Mouse (Mus musculus) gastrocnemius, adult 2 months (tissue): ENCODE measurements around the gene Mllt10. TPM values are rescaled to one million over a fixed set of nuclear protein-coding genes. Genes with fewer than 3 reads are reported as not detected.

ENCODE experiments used
- DNase-seq: peaks from one replicate; pipeline ENCODE4 v3.0.0; 2022
- H3K27ac ChIP-seq: fragments of 200-600 bp; 2 replicates; pipeline ENCODE4 v1.8.1; 2022; ENCODE audit warnings: mild to moderate bottlenecking
- H3K4me3 ChIP-seq: fragments of 200-600 bp; 2 replicates; pipeline ENCODE4 v1.8.1; 2022; ENCODE audit warnings: mild to moderate bottlenecking, moderate library complexity
- CTCF ChIP-seq: fragments of 200-600 bp; IDR thresholded peaks from 2 replicates; pipeline ENCODE4 v1.8.1; 2022; ENCODE audit warnings: antibody characterized with exemption, mild to moderate bottlenecking, moderate library complexity
- intact Hi-C: fragments of 180-260 bp; cut with DNase I; formaldehyde crosslinking; loops from one replicate; pipeline ENCODE4 v1.15.1; 2025
- total RNA-seq, 2 experiments: library from RNA; stranded (reverse); gene quantifications; 2 replicates each; pipeline ENCODE4 v1.2.3; 2021

Gene Mllt10
- total RNA-seq, 2 experiments from 2014 or later = 24.0 to 24.1 TPM

DNA sequence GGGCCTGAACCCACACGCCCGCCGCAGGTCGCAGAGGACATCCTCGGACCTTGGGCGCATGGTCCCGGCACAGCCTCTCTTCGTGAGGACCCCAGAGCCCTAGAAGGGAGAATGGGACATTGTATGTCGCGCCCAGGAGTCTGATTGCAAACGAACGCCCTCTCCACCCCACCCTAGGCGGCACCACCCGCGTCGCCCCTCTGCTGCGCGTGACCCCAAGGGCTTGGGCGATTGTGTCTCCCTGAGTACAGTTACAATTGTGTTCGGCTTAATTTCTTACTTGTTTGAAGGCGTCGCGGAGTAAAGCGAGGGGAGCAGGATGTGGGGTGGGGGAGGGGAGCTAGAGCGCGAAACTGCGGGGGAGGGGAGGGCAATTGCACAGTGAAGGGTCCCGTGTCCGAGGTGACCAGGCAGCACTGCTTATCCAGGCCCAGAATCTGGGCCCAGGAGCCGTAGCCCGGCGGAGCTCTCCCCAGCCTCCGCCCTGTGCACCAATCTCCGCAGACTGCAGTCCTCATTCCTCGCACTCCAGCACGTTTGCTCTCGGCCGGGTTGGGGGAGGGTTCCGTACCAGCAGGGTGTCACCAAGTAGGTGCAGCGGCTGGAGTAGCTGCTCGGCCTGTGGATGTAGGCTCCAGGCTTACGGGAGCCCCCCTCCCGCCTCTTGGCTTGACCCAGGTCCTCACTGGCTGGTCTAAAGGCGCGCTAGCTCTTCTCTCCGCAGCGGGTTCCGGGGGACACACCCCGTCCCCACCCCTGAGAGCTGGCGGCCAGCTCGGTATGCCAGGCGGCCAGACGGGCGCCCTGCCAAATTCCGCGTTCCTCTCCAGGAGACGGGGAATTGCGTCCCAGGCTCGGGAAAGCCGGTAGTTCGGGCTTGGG lies 26.7 kb upstream of the Mllt10 start:
- peak; percentile 92 for DNase-seq
- Histone ChIP-seq H3K27ac (peak overlapping the region; percentile 88), H3K4me3 (peak overlapping the region; percentile 91)
- TF ChIP-seq CTCF = no peak
- intact Hi-C loops = loop anchor here (5.0 to 10.0 kb wide), 6 partner anchors 39 to 1249 kb away; partner anchors contain the start of gene Spag6

DNA sequence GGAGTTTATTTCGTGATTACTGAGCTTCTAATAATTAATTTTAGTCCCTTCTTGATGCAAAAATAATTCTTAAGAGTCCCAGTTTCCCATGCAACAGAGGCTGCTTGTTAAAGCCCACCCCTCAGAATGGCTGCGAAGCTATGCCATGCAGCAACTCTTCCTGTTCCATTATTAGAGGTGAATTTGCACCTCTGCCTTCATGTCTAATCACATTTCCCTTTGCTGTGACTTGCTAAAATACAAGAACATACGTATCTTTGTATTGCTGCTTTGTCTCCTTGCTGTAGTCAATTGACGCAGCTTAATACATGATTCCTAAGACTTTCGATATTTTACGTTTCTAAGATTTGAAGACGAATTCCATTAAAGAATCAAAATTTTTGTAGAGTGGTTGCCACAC lies 25.4 kb upstream of the Mllt10 start:
- Histone ChIP-seq H3K27ac (no peak overlapping the region), H3K4me3 (no peak overlapping the region)
- no peak for DNase-seq
- intact Hi-C loops = loop anchor here (2.0 to 10.0 kb wide), 7 partner anchors 17 to 1248 kb away; partner anchors contain the start of gene Spag6
- TF ChIP-seq CTCF = no peak

DNA sequence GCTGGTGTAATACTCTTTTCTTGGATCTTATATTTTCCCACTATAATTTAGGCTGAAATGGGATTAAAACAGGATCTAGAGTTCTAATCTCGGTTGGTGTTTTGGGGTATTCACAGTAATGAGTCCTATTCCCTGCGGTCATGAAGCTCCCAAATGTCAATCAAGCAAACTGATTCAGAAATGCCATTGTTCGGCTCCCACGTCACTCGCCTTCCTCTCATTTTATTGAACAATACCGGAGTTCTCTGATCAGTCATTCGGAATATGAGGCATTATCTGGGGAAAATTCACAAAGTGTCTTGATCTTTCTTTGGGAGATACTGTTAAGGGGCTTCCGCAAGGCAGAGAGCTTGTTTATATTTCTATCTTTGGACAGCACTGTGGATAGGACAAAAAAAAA lies 24.5 kb upstream of the Mllt10 start:
- intact Hi-C loops = loop anchor here (2.0 kb wide), 1 partner anchor 16 kb away; no protein-coding TSS in a partner anchor
- TF ChIP-seq CTCF = no peak
- Histone ChIP-seq H3K4me3 (no peak overlapping the region), H3K27ac (no peak overlapping the region)
- no peak for DNase-seq

DNA sequence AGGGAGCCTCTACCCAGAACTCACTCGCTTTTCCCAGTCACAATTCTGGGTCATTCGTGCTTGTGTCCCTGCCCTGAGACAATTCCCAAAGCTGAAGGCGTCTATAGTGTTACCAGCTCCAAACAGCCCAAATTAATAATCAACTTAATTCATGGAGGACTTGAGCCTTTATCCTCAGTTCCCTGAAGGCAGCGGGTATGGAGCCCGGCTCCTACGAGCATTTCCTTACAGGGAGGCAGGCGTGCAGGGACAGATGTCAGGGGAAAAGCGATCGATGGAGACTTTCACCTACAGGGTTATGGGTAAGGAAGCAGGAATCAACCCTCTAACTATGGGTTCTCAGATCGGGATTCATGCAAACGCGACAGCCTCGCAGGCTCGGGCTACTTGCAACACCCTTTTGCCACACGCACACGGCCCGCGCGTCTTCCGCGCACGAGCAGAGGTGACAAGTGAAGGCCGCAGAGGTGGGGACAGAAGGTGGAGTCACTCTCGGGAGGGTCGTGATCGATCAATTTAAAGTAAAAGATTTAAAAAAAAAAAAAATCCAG lies 23.7 kb upstream of the Mllt10 start:
- Histone ChIP-seq H3K4me3 (peak overlapping the region; percentile 67), H3K27ac (peak overlapping the region; percentile 68; the same call in 1 of the 2 replicates)
- intact Hi-C loops = loop anchor here (2.0 kb wide), 1 partner anchor 15 kb away; no protein-coding TSS in a partner anchor
- no peak for DNase-seq
- TF ChIP-seq CTCF = no peak

DNA sequence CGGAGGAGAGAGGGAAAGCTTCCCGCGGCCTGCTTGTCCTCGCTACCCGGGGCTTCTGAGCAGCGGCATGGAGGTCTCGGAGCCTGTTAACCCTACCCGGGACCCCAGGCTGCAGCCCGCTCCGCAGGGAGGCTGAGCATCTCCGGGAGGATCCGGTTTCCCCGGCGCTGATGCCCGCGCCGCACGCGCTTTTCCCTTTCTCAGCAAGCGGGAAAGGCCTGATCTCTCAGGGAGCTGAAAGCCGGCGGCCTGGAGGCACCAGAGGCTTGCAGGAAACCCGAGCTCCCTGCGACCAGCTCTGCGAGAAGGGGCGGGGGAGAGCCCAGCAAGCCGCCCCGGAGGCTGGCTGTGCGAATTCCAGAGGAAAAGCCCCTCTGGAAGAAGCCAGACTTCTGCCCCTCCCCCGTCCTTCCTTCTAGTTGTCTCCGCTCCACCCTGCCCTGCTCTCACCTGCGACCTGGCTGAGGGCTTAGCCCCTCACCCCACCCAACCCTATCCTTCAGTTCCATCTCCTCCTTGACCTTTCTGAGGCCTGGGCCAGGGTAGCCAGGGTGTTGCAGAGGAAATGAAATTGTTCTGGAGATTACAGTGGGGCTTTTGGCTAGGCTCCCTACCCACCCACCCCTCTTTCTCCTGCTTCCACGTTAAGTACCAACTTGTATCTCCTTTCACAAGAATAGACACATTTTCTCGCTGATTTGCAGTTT lies 23.1 kb upstream of the Mllt10 start:
- H3K4me3 ChIP-seq = peak overlapping the region; percentile 67
- peak; percentile 48 for DNase-seq
- H3K27ac ChIP-seq = peak overlapping the region; percentile 68
- TF ChIP-seq CTCF = no peak
- intact Hi-C loops = loop anchor here (2.0 kb wide), 1 partner anchor 15 kb away; no protein-coding TSS in a partner anchor

DNA sequence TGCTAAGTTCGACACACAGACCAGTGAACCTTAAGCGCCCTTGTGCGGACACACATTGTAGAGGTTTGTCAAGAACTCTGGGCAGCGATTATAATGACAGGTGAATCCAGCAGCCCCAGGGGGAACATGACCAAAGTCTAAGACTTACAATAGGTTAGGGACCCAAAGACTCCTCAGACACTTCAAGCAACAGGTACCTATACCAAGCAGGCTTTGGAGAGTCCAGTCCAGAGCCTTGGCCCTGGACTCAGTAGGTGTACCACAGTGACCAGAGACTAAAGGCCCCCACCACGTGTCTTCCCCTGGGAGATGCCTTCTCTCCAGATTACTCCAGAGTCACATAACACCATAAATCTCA lies 22.5 kb upstream of the Mllt10 start:
- no peak overlapping the region for H3K4me3 ChIP-seq
- intact Hi-C loops = no loop called here
- no peak for DNase-seq
- no peak overlapping the region for H3K27ac ChIP-seq
- TF ChIP-seq CTCF = no peak

DNA sequence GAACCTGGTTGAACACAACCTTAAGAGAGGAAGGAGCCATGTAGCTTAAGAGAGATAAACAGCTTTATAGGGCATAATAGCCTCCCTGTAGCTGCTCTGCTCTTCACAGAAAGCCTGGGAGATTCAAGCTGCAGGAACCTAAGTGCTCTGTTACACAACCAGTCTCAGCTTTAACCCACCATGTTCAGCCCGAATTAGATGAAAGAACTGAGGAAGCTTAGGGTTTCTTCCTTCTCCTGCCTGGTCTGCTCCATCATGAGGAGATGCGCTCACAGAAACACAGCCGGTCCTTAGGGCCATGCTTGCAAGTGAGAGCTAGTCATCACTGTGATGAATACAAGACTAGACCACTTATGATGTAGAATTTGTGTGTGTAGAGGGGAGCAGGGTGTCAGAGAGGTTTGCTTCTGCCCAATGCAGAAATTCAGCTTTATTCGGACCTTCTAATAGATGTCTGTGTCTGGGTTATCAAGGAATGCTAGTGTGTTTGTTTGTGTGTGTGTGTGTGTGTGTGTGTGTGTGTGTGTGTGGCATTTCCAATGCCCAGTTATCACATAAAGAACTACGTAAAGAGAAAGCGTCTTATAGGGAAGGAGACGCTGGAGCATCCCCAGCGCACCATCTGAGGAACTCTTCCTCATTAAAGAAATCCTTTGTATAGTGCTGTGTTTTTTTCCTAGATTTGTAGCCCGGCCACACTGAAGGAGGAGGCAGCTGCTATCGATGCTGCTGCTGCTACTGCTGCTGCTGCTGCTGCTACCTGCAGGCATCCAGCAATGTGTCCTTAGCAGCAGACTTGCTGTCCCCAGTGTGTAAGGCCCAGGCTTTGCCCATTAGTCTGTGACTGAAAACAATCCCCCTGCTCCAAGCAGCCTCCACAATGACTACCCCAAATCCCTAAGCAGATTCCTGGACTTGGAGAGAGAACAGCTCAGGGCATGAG lies 21.6 kb upstream of the Mllt10 start:
- no peak for DNase-seq
- no peak for TF ChIP-seq CTCF
- Histone ChIP-seq H3K27ac (no peak overlapping the region), H3K4me3 (no peak overlapping the region)
- intact Hi-C loops = no loop called here

DNA sequence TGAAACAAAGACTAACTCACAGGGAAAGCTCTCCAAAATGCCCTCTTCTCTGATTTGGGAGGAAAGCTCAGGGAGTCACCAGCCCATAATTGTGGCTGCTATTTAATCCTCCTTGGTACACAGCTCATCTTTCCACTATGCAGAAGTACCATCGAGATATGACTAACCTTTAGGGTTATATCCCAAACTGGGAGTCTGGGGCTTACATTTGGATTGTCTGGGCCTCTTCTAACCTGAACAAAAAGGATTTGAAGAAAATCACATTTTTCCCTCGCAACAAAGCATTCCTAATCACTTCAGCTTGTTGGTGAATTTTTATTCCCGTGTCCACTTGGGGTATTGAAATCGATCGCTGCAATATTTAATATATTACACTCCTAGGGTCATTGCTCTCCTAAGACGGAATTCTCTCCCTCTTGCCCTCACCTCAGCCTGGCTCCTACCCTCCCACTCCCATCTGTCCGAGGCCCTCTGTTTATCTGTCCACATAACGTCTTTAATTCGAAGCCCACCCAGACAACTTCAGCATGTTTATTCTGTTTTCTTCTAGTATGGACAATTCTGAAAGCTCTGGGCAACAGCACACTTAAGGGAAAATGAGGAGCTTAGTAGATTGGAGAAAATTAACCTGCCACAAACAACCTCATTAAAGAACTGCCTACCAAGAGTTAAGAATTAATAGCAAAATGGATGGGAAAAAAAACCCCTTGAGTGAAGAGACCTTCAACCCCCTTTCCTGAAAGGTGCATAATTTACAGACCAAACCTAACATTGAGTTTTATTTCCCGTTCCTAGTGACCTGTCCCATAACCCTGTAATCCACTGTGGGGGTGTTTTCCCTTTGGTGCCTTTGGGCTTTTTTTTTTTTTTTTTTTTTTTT lies 20.4 kb upstream of the Mllt10 start:
- H3K4me3 ChIP-seq = no peak overlapping the region
- intact Hi-C loops = no loop called here

DNA sequence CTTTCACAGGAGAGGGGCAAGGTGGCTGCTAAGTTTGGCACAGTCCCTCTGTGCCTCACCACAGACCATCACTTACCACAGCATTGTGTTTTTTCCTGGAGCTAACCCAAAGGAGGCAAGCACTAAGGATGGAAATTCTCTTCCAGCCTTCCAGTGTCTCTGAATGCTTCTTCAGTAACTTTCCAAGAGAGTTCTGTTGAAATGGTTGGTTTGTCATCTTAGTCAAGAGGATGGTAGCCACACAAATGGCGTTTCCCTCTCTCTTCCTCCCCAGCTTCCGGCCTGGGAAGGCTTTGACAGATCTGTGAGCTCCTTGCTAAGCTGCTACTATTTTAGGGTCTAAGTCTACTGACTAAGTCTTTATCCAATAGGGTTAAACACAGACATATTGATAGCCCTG lies 17.5 kb upstream of the Mllt10 start, which contains the start of gene A930004D18Rik:
Gene A930004D18Rik (minus strand): TSS at position 247 of the 400 bp plus-strand sequence.
- no peak for TF ChIP-seq CTCF
- no peak for DNase-seq
- Histone ChIP-seq H3K27ac (no peak within 1 kb of the TSS), H3K4me3 (no peak within 1 kb of the TSS)
- intact Hi-C loops = no loop called here

More for the DNA sequence above, 20.4 kb upstream of the Mllt10 start:
- no peak for DNase-seq
- no peak for TF ChIP-seq CTCF
- H3K27ac ChIP-seq = no peak overlapping the region

DNA sequence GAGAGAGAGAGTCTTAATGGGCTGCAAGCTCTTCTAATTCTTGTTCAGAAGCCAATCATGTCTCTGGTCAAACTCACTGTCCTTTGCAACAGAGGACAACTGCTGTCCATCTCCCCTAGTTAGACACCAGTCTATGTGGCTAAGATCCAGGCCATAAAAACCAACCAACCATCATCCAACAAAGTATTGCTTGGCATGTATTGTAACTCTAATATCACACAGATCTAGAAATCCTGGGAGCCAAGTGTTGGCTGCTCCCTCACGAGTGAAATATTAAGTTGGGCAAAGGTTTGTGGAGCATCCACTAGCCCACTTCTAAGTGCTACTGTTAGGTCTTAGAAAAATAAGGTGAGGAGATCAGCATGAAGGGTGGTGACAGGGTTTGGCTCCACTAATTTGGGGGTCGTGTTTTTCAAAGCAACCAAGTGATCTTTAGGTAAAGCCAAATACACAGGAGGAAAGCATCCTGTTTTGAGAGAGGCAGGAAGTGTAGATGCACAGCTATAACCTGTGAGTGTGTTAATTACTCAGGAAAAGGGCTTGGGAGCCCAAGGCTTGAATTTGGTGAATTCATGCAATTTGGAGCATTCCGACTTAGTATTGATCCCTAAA lies 16.8 kb upstream of the Mllt10 start:
- H3K4me3 ChIP-seq = no peak overlapping the region
- no peak for TF ChIP-seq CTCF
- no peak for DNase-seq
- H3K27ac ChIP-seq = no peak overlapping the region
- intact Hi-C loops = no loop called here
